Mouse (Mus musculus): Measurements from ENCODE around the gene 1700023F06Rik.
"Not testable (repeated sequence)": the region's sequence is repeated elsewhere in the genome, so short reads cannot be mapped to it uniquely, and the experiment has no call there.

1700023F06Rik gene

GRCm38 (mm10) chr11:103208458-103208857 is at the start of gene 1700023F06Rik:
Gene 1700023F06Rik, minus strand, starts transcription at chr11:103208558.
- DNase-seq: no peak

GRCm38 (mm10) chr11:103257938-103258481 is 49.7 kb upstream of the 1700023F06Rik start:
- DNase-seq: peak; percentile 74

DNA sequence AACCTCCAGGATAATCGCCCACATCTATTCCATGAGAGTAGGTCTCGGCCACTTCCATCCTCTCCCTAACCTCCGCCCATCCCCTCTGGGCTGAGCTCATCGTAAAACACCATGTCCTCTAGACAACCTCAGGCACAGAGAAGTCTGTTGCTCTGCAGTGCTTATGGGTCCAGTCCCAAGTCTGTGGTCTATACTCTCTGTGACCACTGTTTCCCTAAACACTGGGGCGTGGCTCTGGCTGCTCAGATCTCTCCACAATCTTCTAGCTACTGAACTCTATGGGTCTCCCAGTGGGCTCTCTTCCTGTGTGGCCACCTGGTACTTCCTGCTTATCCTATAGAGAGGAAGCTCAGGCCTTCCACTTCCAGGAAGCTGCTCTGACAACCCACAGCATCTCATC is 45.2 kb upstream of the 1700023F06Rik start:
- no peak for DNase-seq

DNA sequence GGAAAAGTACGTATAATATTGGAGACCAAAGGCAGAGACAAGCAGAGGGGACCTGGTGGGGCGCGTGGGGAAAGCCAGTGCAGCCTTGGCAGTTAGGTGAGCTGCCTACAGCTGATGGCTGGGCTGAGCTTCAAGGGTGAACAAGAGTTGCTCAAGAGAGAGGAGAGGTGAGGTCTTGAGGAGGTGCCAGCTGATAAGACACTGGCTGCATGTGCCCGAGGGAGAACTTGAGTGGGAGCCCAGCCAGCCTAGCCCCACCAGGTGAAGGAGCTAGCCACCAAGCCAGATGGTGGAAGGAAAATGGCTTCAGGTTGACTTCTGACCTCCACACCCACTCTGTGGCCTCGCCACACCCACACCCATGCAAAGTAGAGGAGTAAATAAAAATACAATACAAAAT is 44.0 kb upstream of the 1700023F06Rik start:
- DNase-seq: peak; percentile 70

DNA sequence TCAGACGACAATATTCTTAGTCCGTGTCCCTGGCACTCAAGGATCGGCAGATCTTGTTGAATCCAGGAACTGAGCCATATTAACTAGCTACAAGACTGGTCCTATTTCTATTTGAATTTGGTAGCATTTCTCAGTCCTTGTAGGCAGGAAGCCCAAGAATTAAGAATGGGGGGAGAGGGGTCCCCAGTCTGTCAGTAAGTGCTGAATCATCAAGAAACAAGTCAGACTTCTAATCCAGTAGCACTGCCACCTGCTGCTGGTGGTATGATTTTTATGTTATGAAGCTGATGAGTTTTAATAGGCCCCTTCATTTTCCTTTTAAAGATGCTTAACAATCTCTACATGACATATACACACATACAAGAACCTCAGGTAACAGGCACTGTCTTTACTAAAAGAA is 42.0 kb upstream of the 1700023F06Rik start:
- DNase-seq: no peak

GRCm38 (mm10) chr11:103249509-103249908 is 41.2 kb upstream of the 1700023F06Rik start:
- peak; percentile 57 for DNase-seq

- DNase-seq: peak; percentile 62
Observed at GRCm38 (mm10) chr11:103248837-103249236, 40.5 kb upstream of the 1700023F06Rik start.

DNA sequence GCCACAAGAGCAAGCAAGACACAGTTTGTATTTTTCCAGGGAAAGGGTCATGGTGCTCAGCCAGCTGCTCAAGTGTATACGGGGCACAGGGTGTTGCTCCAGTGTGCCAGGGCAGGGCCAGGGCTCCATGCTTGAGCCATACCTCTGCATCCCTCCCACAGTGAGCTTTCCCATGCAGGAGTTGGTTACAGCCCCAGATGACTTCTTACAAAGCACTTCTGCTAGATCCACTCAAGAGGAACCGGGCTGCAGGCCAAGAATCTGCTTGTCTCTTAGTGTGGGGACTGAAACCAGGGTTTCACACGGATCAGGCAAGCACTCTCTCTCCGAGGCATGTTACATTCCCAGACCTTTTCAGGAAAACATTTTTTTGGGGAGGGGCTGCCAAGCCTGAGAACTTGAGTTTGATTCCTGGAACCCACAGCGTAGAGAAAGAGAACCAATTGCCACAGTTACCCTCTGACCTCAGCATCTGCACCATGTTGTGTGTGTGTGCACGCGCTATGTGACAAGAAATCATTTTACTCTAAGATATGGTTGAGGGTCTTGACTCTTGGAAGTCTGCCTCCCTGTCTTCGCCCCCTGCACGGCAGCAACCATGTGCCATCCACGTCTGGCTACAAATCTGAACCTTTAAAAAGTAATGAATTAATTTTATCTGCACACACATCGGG is 39.3 kb upstream of the 1700023F06Rik start:
- DNase-seq: peak; percentile 95

- no peak for DNase-seq
Observed at GRCm38 (mm10) chr11:103246731-103247290, 38.5 kb upstream of the 1700023F06Rik start.

DNA sequence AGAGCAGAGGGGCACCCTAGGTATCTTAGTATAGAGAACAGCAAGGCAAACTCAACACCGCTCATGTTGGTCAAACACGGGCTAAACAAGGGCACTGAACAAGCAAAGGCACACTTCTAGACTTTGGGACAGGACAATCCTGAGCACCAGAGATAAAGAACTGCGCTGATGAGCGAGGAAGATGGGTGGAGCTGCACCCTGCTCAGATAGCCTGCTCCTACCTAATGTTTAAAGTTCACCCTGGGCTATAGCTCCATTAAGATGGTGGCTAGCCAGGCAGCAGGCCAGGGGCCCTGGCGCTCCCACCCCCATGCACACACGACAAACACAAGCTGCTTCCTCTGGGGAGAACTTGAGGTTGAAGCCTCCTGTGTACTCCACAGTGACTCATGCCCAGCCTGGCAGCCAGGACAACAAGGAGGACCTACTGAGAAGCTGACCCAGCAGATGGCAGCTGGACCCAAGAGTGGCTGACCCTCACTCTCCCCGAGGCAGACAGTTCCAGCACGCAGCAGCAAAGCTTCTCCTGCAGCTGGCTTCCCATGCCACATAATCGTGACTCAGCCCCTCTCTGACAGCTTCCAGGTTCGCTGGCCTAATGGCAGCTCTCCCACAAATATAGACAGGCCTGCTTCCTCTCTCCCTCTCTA is 37.8 kb upstream of the 1700023F06Rik start:
- peak; percentile 58 for DNase-seq

DNA sequence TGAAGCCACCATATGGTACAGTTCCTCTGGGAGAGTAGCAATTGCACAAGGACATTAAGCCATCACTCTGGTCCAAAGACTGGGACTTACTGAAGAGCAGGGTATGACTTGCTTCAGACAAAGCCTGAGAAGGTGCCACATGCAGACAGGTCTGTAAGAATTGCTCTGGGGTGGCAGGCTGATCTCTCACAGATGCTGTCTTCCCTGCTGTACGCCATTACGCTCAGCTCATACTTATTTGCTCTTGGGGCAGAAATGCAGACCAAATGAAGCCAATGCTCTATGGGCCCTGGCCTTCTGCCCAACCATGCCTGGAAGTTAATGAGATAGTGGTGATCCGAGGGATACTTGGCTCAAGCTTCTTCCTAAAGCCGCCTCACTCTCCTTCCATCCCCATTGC is 36.5 kb upstream of the 1700023F06Rik start:
- no peak for DNase-seq

GRCm38 (mm10) chr11:103240740-103241139 is 32.4 kb upstream of the 1700023F06Rik start:
- peak; percentile 47 for DNase-seq

DNA sequence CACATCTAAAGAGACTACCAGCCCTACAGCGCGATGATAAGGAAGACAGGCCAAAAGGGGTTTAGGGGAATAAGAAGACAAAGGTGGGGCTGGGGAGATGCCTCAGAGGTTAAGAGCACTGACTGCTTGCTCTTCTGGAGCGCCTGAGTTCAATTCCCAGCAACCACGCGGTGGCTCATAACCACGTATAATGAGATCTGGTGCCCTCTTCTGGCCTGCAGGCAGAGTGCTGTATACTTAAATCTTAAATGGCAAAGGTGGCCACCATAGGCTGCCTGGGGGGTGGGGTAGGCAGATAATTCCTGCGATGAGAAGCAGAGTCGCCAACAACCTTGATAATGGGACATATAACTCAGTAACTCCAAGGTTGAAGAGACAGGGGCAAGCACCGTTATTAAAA is 29.4 kb upstream of the 1700023F06Rik start:
- no peak for DNase-seq

GRCm38 (mm10) chr11:103236903-103237302 is 28.5 kb upstream of the 1700023F06Rik start:
- DNase-seq: no peak

GRCm38 (mm10) chr11:103236431-103236830 is 28.1 kb upstream of the 1700023F06Rik start:
- DNase-seq: no peak

DNA sequence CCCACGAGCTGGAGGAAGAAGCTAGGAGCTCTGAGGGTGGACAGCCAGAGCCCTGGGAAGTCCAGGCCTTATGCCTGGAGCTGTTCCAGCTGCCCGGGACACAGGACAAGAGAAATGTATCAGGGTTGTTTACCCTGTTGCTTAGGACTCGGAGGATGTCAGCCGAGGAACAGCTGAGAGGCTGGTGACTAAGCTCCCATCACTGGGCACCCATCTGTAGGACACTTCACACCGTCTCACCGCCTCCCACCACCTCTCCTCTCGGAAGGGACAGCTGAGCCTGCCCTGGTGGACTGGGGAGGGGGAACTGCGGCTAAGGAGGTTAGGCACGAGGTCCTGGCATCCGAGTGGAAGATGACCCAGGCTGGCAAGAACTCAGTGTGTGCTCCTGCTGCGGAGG is 27.3 kb upstream of the 1700023F06Rik start:
- DNase-seq: peak; percentile 58

- no peak for DNase-seq
Observed at GRCm38 (mm10) chr11:103234447-103234846, 26.1 kb upstream of the 1700023F06Rik start.

- peak; percentile 95 for DNase-seq
Observed at GRCm38 (mm10) chr11:103232966-103233365, 24.6 kb upstream of the 1700023F06Rik start.

DNA sequence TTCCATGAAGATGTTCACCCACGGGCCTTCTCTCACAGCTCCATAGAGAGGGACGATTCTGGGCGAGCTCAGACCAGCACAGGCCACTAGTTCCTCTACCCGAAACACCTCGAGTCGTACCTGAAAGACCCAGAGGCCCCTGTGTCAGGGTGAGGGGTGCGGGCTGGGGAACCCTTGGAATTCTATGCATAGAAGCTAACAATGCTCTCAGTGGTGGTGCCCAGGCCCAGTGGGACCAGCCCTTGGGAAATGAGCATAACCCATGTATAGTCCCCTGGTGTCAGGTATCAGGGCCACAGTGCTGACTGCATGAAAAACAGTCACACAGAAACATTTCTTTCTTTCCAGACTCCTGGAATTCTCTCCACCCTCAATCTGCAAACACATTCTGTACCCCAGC is 23.0 kb upstream of the 1700023F06Rik start:
- DNase-seq: no peak

- no peak for DNase-seq
Observed at GRCm38 (mm10) chr11:103230626-103231025, 22.3 kb upstream of the 1700023F06Rik start.

DNA sequence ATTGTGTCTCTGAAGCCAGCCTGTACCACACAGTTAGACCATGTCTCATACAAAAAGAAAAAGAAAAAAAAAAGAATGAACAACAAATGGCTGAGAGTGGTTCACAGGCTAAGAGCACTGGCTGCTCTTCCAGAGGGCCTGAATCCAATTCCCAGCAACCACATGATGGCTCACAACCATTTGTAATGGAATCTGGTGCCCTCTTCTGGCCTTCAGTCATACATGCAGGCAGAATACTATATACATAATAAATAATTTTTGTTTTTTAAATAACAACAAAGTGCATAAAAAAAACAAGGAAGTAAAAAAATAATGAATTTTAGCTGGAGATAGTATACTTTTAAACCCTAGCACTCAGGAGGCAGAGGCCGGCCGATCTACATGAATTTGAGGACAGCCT is 21.2 kb upstream of the 1700023F06Rik start:
- DNase-seq: no peak

DNA sequence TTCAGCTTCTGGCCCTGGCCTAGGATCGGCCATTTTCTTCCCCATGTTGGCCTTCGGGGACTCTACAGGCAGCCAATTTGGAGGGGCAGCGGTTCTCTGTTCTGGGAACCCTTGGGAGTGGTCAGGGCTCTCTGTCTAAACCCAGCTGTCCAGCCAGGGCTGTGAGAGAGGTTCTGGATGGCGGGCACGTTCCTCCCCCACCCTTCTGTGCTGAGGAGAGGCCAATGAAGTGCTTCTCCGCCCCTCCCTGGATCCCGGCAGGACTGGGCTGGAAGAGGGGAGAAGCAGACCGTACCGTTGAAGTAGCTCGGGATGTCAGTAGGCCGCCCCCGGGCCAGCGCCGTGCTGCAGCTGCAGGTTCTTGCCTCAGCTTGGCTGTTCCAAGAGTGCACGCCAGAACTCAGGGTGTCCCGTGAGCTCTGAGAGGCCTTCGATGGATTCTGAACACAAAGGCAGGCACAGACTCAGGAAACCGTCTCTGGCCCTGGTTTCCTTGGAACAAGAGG is 15.6 kb upstream of the 1700023F06Rik start:
- DNase-seq: no peak

DNA sequence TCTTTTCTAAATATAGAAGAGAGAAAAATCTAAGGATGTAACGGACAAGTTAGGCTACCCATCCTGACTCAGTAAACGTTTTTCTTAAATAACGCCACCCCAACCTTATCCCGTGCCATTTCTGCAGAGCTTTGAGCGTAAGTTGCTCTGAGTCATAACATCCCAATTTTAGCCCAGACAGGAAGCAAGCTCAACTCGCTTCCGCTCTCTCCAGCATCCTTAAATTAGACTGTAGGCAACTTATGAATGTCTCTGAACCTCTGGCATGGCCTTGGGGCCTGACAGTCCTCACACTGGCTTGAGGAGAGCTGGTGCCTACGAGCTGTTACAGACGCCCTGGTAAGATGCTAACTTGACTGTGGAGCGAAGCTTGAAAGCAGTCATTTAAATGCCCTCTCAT is 15.1 kb upstream of the 1700023F06Rik start:
- no peak for DNase-seq

DNA sequence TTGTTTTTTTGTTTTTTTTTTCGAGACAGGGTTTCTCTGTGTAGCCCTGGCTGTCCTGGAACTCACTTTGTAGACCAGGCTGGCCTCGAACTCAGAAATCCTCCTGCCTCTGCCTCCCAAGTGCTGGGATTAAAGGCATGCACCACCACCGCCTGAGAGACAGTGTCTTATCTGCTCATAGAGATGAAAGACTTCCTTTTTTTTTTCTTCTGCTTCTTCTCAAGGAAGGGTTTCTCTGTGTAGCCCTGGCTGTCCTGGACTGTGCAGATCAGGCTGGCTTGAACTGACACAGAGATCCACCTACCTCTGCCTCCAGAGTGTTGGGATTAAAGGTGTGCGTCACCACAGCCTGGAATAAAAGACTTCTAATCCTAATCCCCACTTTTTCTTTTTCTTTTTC is 14.4 kb upstream of the 1700023F06Rik start:
- DNase-seq: not testable (repeated sequence)

Data from lung, postnatal 36 days (tissue).